Mouse (Mus musculus) liver, adult 2 months (tissue): ENCODE data around the gene Bach2. TPM values are rescaled to one million over a fixed set of nuclear protein-coding genes. Genes with fewer than 3 reads are reported as not detected.
A peak's percentile ranks its signal among the peaks of the same experiment; 100 is the strongest.

Experiments used
- DNase-seq: peaks from one replicate; pipeline ENCODE4 v3.0.0-alpha.2; 2011; ENCODE audit warnings: low read depth, low spot score; ENCODE audit errors: extremely low read depth
- H3K27ac ChIP-seq: fragments of 200-500 bp; replicated peaks from 2 replicates; pipeline ENCODE4 v1.5.1; 2012; ENCODE audit warnings: low read depth, mild to moderate bottlenecking, control low read depth, inconsistent platforms, low read length; ENCODE audit not compliant: insufficient read depth
- H3K27me3 ChIP-seq: fragments of 200-500 bp; 2 replicates; pipeline ENCODE4 v1.6.1; 2012; ENCODE audit warnings: mild to moderate bottlenecking, moderate library complexity, low read length, inconsistent platforms; ENCODE audit not compliant: control insufficient read depth, insufficient read depth
- H3K36me3 ChIP-seq: fragments of 200-500 bp; 2 replicates; pipeline ENCODE4 v1.6.1; 2012; ENCODE audit warnings: low read length, inconsistent platforms; ENCODE audit not compliant: control insufficient read depth, insufficient read depth
- H3K4me1 ChIP-seq: fragments of 200-500 bp; 2 replicates; pipeline ENCODE4 v1.6.1; 2011; ENCODE audit warnings: low read length; ENCODE audit not compliant: control insufficient read depth, insufficient read depth
- H3K4me3 ChIP-seq: fragments of 200-500 bp; 2 replicates; pipeline ENCODE4 v1.5.1; 2011; ENCODE audit warnings: low read depth, mild to moderate bottlenecking, control low read depth, low read length, moderate library complexity; ENCODE audit not compliant: insufficient read depth
- H3K79me2 ChIP-seq: fragments of 200-500 bp; 2 replicates; pipeline ENCODE4 v1.6.1; 2012; ENCODE audit warnings: inconsistent platforms, mild to moderate bottlenecking, low read length, moderate library complexity; ENCODE audit not compliant: control insufficient read depth, insufficient read depth
- H3K9ac ChIP-seq: fragments of 200-500 bp; 2 replicates; pipeline ENCODE4 v1.6.1; 2012; ENCODE audit warnings: low read depth, mild to moderate bottlenecking, control low read depth, inconsistent platforms, low read length
- CTCF ChIP-seq: fragments of 200-500 bp; IDR thresholded peaks from 2 replicates; pipeline ENCODE4 v1.5.1; 2011; ENCODE audit warnings: low read depth, low read length, control low read depth
- POLR2A ChIP-seq: fragments of 200-500 bp; IDR thresholded peaks from 2 replicates; pipeline ENCODE4 v1.6.1; 2011; ENCODE audit warnings: low read length, control low read depth; ENCODE audit not compliant: insufficient read depth; ENCODE audit errors: extremely low read depth
- WGBS: fragments of 180-500 bp; shearing (Covaris S2); methylation state at CpG from one replicate; pipeline ENCODE4 v1.1.7; 2018; 5-methylcytosine and 5-hydroxymethylcytosine counted together
- polyA plus RNA-seq: library from polyadenylated mRNA; depleted of rRNA; stranded (reverse); fragments of >200 nt; gene quantifications from 2 replicates; pipeline ENCODE4 v1.2.3, GENCODE M21; 2012
- total RNA-seq: library from RNA; depleted of rRNA; stranded (reverse); fragments of >200 nt; gene quantifications from 2 replicates; pipeline ENCODE4 v1.2.3, GENCODE M21; 2014

Gene Bach2
- total and polyA plus RNA-seq, 2 experiments = 2.1 to 6.0 TPM

DNA sequence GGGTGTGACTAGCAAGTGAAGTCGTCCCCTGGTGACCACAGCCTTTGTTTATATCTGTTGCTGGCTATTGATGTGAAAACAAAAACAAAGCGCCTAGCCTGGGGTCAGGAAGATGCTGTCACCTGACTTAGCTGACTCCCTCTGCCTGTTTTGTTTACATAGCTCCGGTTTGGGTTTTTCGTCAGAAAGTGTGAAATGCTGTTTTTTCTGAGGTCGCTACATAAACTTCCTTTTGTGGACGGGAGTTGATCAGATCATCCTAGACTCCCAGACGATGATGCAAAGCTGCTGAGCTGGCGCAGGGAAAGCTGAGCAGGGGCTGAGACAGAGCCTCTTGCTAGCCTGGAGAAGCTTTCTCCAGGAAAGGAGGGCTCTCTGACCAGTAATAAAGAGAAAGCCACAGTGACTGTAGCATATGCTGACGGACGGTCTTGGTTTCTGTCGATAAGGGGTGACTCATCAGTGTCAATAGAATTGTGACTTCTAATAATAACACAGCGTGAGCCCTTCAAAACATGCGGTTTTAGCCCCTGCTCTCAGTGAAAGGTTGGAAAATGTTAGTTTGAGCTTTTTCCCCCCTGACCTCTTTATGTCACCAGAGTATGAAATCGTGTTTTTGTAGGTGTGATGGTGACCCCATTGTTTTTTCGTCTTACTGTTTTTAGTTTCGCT, 11.9 kb downstream of the Bach2 start:
- WGBS = 11% methylated on average over 16 of the region's 16 CpGs

DNA sequence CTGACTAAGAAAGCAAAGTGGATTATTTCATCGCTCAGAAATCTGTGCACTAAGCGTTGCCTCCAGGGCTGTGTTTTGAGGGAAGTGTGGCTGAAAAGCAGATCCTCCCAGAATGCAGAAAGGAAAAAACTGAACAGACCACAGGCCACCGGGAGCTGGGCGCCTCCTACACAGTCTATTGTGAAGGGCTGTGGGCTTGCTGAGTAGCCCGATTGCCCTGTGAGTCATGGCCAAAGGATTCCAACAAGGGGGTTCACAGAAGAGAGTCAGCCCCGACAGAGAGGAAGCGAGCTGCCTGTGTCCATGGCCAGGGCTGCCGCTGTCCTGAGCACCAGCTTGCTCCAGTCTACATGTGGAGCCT, 12.4 kb downstream of the Bach2 start:
- DNase-seq = peak; percentile 37
- TF ChIP-seq POLR2A (no peak), CTCF (no peak)
- Histone ChIP-seq H3K36me3 (no peaks in the 10 kb centered on the region), H3K27me3 (no peaks in the 10 kb centered on the region), H3K27ac (peak overlapping the region; percentile 33), H3K4me1 (peaks cover 23% of the 10 kb centered on the region), H3K4me3 (no peak overlapping the region), H3K9ac (peak overlapping the region; percentile 30; the same call in 1 of the 2 replicates), H3K79me2 (peaks cover 10% of the 10 kb centered on the region; the same call in 1 of the 2 replicates)
- 52% methylated on average over 8 of the region's 8 CpGs for WGBS

More for the DNA sequence above, 11.9 kb downstream of the Bach2 start:
- no peak for TF ChIP-seq CTCF
- no peak for TF ChIP-seq POLR2A
- peak overlapping the region; percentile 61 for H3K27ac ChIP-seq
- DNase-seq = peak; percentile 54
- peaks cover 26% of the 10 kb centered on the region for H3K4me1 ChIP-seq
- H3K27me3 ChIP-seq = no peaks in the 10 kb centered on the region
- H3K4me3 ChIP-seq = peak overlapping the region; percentile 26; the same call in 1 of the 2 replicates
- H3K9ac ChIP-seq = peak overlapping the region; percentile 15
- H3K36me3 ChIP-seq = no peaks in the 10 kb centered on the region
- peaks cover 10% of the 10 kb centered on the region; the same call in 1 of the 2 replicates for H3K79me2 ChIP-seq

DNA sequence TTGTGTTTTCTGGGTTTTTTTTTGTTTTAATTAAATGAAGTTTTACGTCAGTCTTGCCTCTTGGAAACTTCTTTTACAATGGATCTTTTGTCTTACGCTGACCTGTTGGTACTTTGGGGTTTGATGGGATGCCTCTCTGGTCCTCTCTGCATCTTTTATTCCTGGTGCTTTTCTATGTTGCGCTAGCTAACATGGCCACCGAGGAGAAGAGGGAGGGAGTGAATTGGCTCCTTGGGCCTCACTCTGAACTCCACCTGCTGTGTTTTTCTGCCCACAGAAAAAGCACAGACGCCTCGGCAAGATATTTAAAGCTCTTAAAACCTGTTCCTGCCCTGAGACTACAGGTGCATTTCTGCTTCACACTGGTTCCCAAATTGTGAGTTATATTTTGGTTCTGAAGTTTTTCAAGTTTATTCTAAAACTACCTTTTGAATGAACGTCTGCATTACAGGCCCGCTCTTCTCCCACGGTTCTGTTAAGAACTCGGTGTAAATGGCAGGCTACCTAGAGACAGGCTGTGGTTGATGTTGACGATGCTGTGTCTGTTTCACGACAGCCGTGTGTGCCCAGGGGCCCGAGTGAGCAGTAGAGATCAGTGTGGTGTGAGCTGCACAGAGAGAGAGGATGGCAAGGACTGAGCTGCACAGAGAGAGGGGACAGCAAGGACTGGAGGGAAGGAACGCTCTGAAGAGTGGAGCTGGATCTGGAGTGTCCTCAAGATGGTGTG, 13.5 kb downstream of the Bach2 start:
- no peaks in the 10 kb centered on the region for H3K27me3 ChIP-seq
- no peak overlapping the region for H3K9ac ChIP-seq
- DNase-seq = no peak
- WGBS = 90% methylated on average over 15 of the region's 15 CpGs
- TF ChIP-seq POLR2A (no peak), CTCF (no peak)
- peaks cover 19% of the 10 kb centered on the region for H3K4me1 ChIP-seq
- no peak overlapping the region for H3K4me3 ChIP-seq
- no peak overlapping the region for H3K27ac ChIP-seq
- no peaks in the 10 kb centered on the region for H3K36me3 ChIP-seq
- H3K79me2 ChIP-seq = peaks cover 10% of the 10 kb centered on the region; the same call in 1 of the 2 replicates

DNA sequence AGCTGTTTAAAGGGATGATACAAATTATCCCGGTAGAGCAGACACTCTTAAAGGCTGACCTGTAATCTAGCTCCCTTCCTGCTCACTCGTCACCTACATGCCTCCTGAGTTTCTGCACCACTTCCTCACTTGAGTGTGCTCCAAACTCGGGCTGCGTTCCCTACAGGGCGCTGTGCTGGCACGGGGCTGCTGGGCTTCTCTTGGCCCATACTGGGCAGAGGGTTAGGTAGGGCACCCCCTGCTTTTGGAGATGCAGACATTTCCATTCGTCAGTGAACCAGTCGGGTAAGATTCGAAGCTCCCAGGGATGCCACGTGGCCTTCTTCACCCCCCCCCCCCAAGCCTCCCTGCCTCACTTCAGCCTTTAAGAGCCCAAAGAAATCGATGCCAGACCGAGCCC, 19.1 kb downstream of the Bach2 start:
- Histone ChIP-seq H3K27ac (no peak overlapping the region), H3K4me3 (no peak overlapping the region), H3K9ac (no peak overlapping the region), H3K79me2 (peaks cover 3% of the 10 kb centered on the region; the same call in 1 of the 2 replicates), H3K36me3 (no peaks in the 10 kb centered on the region), H3K27me3 (no peaks in the 10 kb centered on the region), H3K4me1 (no peaks in the 10 kb centered on the region; the same call in 1 of the 2 replicates)
- TF ChIP-seq POLR2A (no peak), CTCF (no peak)
- no peak for DNase-seq
- 87% methylated on average over 12 of the region's 12 CpGs for WGBS

DNA sequence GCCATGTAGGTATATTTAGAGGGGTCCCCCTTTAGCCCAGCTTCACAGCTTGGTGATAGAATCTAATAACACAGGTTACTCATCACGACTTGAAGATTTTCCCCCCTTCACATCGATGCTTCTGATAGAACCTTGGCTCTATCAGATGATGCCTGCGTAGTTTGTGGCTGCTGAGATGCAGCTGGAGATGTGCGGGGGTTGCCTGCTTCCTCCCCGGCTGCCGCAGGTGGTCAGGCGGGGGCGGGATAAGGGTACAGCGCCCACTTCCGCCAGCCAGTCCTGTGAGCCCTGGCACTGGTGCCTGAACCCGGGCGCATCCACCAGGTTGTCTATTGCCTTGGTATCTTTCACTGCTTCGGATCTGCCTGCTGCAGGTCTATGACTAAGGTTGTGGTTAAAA, 19.5 kb downstream of the Bach2 start:
- no peaks in the 10 kb centered on the region; the same call in 1 of the 2 replicates for H3K4me1 ChIP-seq
- no peaks in the 10 kb centered on the region for H3K36me3 ChIP-seq
- no peak overlapping the region for H3K4me3 ChIP-seq
- TF ChIP-seq POLR2A = no peak
- no peak for TF ChIP-seq CTCF
- DNase-seq = no peak
- no peak overlapping the region for H3K9ac ChIP-seq
- H3K27me3 ChIP-seq = no peaks in the 10 kb centered on the region
- peaks cover 3% of the 10 kb centered on the region; the same call in 1 of the 2 replicates for H3K79me2 ChIP-seq
- WGBS = 92% methylated on average over 13 of the region's 13 CpGs
- no peak overlapping the region for H3K27ac ChIP-seq
